Mouse (Mus musculus) CD4-positive, CD25-positive, alpha-beta regulatory T cell, adult 2 months (primary cell): ENCODE measurements around the gene Sult1a1.
A peak's percentile ranks its signal among the peaks of the same experiment; 100 is the strongest.

ENCODE experiments used
- DNase-seq: peaks from one replicate; pipeline ENCODE4 v3.0.0-alpha.2; 2012; ENCODE audit warnings: low read depth, low spot score

Sult1a1 gene

DNA sequence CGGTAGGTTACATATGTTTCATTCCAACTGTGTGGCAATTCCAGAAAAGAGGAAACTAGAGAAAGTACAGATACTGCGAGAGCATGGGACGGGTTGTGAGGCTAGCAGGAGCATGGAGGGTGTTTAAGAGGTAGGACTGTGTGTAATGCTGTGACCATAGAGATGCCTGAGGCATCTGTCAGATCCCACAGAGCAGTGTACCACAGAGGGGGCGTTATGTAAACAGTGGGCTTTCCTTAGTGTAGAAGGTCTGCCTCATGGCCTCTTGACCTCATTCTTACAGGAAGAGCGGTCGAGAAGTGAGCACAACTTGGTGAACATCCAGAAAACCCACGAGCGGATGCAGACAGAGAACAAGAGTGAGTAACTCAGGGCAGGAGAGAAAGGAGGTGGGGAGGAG is 12.6 kb downstream of the Sult1a1 start:
- DNase-seq, result no peak

DNA sequence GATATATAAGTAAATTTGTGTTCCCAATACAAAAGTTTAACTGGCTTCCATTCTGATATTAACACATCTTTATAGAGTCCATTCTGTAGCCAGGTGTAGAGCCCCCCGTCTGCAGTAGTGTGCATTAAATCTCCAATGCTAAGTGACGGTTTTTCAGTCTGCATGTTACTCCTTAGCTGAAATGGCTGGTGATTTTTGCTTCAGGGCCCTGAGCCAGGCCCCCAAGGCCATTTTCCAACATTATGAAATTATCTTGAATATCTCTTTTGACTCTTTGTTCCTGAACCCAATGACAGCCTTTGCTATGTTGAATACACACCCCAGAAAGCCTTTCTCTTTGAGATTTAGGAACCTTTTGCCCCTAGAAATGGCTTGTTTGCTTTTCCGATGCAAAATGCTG is 16.5 kb downstream of the Sult1a1 start:
- no peak for DNase-seq

DNA sequence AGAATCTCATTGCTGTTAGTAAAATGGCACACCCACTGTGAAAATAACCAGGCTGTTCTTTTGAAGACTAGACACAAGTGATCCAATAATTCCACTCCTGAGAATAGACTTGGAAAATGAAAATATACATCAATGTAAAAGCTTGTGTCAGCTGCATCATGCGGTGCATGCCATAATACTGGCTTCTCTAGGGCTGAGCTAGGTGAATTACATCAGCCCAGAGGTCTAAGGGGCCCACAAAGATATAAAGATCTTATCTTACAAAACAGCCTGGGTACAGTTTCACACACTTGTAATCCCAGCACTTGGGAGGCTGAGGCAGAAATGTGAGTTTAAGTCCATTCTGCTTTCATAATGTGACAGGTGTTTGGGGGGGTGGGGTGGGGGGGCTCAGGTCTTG is 18.7 kb downstream of the Sult1a1 start:
- DNase-seq, result no peak

DNA sequence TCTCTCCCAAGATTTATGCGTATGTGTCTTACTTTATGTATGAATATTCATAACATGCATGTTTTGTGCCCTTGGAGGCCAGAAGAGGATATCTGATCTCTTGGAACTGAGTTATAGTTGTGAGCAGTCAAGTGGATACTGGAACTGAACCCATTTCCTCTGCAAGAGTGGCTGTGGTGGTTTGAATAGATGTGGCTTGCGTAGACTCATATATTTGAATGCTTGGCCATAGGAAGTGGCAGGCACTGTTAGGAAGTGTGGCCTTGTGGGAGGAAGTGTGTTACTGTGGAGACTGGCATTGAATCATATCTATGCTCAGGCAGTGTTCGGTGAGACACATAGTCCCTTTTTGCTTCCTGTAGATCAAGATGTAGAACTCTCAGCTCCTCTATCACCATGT is 20.5 kb downstream of the Sult1a1 start:
- DNase-seq, result peak; percentile 61

DNA sequence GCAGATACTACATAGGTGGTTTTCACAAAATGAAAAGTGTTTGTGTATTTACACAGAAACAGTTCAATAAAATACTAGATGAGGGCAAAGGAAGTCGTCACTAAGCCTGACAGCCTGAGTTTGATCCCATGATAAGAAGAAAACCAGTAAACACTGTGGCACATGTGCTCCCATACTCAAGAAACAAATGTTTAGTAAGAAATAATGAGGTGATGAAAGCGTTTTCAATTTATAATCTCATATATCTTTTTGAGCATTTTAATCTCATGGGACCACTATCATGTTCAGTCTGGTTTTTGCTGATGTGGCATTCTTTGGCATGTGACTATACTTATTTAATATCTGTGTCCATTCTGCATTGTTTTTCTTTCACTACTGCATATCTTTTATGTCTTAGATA is 22.2 kb downstream of the Sult1a1 start:
- DNase-seq, result peak; percentile 34

DNA sequence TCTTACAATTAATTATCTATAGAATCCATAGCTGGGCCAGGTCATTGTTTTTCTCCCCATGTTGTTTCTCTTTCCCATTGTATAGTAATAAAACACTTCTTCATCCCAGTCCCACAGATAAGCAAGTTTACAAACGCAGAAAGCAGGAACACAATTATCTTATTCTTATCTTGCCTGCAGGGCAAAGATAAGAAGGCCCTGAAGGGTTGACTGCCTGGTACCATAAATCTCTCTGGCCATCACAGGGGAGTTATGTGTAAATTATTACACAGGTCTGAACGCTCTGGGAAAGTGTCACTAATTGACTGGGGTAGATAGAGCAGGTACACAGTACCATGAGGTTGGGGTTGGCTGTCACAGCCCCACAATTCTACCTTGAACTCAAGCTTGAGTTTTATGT is 25.4 kb downstream of the Sult1a1 start:
- no peak for DNase-seq

DNA sequence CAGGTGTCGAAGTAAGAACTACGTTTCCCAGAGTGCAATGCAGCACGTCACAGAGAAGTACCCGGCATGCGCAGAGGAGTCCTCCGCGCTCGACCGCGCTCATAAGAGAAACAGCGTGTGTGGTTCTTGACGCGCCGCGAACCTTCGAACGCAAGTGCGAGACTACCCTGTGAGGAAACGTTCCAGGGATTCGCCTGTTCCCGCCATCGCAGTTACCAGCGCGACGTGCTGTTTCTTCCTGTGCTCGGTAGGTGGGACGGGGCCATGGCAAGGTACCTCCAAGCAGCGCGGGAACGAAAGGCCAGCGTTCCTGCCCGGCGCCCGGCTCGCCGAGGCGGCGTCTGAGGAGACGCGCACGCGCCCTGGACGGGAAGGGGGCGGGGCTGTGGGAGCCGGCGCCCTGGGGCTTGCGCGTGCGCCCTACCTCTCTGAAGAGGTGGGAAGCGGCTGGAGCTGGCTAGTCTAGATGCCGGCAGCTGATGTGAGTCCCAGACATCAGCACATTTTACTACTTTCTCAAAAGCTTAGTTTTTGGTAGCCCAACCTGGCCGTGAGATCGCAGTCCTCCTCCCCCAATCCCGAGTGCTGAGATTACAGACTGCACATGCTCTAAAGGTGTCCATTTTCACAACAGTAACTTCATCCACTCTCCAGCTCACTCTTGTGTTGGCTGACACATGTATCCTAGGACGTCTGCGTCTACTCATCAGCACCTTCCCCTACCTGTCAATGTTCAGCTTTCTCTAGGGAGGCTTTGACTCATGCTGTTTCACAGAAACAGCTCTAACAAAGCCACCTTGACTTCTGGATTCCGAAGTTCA is 26.8 kb downstream of the Sult1a1 start, which contains the start of gene Sgf29:
Gene Sgf29, plus strand, starts transcription at position 79 of the 821 bp plus-strand sequence.
- DNase-seq, result peak; percentile 96

DNA sequence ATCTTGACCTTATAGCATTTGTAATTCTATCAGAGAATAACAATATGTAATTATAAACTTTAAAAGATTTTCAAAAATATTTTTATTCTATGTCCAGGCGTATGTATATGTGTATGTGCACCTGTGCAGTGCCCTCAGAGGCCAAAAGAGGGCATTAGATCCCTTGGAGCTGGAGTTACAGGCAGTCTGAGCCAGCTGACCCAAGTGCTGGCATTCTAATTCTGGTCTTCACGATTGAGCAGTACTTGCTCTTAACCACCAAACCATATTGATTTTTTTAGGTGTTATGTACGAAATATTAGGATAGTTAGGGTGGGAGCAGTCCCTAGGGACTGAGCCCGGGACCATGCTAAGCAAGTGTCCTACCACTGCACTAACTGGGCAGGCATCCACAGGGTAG is 27.7 kb downstream of the Sult1a1 start:
- DNase-seq, result peak; percentile 40

DNA sequence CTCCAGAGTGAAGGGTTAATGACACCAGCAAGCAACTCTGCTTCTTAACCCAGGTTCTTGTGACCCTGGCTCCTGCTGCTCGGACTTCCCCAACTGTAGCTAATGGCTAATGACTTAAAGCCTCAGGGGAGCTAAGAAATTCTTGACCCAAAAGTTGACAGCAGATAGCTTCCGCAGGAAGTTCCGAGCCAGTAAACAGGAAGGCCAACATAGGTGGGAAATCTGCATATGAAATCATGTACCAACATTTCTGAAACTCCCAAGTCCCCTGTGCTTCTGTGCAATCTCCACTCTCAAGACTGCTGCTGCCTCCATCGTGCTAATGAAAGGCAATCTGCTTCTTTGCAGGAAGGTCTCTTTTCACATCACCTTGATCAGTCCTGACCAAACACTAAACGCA is 30.5 kb downstream of the Sult1a1 start:
- no peak for DNase-seq

DNA sequence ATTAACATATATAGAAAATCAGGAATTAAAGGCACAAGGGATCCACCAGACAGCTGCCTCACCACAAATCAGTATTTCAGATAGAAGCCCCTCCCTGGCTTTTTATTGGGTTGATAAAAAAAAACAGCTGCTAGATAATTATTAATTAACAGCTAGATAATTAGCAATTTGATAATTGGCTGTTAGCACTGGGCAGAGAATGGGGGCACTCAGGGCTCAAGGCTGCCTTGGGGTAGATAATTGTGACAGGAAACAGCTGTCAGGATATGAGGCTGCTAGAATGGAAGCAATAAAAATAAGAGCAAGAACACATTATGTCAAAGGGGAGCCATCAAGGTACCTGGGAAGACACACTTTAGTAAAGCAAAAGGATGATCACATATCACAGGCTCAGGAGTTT is 31.3 kb downstream of the Sult1a1 start:
- DNase-seq, result no peak

DNA sequence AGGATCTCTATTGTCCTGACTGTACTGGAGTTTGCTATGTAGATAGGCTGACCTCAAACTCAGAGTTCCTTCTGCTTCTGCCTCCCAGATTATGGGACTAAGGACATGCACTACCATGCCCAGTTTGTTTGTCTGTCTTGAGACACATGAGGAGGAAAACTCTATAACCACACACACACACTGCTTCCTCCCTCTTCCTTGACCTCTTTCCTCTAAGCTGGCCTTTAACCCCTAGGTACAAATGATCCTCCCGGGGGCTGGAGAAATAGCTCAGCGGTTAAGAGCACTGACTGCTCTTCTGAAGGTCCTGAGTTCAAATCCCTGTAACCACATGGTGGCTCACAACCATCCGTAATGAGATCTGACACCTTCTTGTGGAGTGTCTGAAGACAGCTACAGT is 31.9 kb downstream of the Sult1a1 start:
- DNase-seq, result no peak

DNA sequence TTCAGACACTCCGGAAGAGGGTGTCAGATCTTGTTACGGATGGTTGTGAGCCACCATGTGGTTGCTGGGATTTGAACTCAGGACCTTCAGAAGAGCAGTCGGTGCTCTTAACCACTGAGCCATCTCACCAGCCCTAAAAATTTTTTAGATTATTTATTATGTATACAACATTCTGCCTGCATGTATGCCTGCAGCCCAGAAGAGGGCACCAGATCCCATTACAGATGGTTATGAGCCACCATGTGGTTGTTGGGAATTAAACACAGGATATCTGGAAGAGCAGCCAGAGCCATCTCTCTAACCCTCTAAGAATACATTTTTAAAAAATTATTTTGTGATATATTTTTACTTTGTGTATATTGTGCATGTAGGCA is 33.0 kb downstream of the Sult1a1 start:
- peak; percentile 68 for DNase-seq

DNA sequence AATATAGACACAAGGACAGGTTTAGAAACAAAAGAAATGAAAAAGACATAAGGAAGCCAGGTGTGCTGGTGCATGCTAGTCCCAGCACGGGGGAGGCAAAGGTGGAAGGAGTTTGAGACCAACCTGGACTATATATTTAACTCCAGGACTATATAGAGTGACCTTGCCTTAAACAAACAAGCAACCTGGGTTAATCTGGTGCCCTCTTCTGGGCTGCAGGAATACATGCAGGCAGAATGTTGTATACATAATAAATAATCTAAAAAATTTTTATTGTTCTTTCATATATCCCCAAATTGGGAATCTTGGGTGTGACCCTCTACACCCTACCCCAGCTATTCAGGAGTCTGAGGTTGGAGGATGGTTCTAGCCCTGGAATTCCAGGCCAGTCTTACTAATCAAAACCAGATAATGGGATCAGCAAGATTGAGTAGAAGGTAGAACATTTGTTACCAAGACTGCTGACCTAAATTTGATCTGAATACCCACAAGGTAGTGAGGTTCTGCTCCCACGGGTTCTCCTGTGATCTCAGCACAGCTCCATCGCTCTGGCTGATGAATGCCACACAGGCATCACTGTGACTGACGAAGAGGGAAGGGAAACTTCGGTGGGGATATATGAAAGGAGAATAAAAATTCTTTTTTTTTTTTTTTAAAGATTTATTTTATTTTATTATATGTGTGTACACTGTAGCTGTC is 33.5 kb downstream of the Sult1a1 start:
- DNase-seq, result peak; percentile 31

DNA sequence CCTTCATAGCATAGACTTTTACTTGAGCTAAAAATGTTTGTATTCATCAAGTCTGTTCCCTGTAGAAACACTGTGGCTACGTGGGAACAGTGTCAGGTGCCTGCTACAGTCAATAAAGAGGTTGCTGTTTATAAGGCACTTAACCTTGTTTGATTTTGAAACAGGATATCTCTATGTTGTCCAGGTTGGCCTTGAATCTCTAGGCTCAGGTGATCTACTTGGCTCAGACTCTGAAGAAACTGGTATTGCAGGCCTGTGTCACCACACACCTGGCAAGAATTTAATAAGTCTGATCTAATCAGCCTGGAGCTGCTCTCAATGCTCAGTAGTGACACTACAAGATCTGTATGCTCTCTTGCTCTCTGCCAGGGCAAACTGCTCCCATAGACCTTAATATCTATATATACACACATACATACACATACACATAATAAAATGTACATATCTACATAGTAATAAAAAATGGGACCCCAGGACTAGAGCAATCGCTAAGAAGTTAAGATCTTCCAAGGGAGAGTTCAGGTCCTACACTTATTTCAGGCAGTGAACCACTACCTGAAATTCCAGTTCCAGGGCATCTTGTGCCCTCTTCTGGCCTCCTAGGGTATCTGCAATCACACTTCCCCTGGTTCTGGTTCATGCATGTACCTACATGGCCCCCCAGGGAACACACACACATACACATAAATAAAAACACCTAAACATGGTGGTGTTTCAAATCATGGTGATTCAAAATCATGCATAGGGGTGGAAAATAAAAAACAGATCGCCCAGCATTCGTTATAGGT is 39.3 kb downstream of the Sult1a1 start:
- peak; percentile 77 for DNase-seq

DNA sequence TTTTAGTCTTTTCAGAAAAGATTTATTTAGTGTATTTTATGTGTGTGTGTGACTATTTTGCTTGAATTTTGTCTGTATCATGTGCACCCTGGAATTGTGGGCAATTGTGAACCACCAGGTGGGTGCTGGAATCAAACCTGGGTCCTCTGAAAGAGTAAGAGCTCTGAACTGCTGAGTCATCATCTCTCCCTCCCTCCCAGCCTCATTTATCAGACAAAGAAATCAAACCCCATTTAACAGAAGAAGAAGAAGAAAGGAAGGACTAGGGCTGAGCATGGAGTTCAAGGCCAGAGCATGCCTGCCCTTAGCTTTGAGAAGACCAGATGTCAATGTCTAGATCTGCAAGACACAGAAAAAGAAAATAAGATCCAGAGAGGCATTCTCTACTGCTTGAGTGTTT is 40.9 kb downstream of the Sult1a1 start:
- DNase-seq, result no peak

DNA sequence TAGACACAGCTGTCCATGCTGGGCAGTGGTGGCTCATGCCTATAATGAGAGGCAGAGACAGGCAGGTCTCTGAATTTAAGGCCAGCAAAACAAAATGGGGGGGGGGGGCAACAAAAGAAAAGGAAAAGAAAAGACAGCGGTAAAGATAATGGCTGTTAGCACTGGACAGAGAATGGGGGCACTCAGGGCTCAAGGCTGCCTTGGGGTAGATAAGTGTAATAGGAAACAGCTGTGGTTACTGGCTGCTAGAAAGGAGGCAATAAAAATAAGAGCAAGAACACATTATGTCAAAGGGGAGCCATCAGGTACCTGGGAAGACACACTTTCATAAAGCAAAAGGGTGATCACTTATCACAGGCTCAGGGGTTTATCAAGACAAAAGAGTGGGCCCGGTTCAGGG is 43.8 kb downstream of the Sult1a1 start:
- no peak for DNase-seq

DNA sequence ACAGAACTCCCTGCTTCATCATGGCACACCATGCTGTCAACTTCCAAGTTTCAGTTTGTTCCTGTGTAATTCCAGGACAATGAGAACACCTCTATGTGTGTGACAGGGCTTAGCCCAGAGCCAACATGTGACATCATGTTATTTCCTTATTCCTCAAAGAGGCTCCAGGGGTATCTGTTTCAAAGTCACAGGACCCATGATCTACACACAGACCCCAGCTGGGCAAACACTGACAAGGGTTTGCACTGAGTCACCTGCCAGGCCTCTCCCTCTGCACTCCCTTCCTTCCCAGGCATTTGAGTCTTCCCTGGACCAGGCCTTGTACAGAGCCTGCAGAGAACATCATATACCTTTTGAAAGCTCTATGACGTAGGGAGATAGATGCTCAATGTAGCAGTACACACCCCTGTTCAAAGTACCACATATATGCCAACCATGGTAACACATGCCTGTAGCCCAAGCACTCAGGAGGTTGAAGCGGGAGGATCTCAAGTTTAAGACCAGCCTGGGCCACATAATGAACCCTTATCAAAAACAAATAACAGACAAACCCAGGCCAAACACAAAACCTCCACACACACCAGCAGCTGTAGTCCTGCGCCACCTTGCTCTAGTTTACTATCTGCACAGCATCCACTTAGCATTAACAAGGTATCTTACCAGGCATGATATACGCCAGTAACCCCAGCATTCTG is 45.3 kb downstream of the Sult1a1 start, which contains the start of gene Nupr1:
Gene Nupr1, minus strand, starts transcription at position 38 of the 695 bp plus-strand sequence.
- no peak for DNase-seq

DNA sequence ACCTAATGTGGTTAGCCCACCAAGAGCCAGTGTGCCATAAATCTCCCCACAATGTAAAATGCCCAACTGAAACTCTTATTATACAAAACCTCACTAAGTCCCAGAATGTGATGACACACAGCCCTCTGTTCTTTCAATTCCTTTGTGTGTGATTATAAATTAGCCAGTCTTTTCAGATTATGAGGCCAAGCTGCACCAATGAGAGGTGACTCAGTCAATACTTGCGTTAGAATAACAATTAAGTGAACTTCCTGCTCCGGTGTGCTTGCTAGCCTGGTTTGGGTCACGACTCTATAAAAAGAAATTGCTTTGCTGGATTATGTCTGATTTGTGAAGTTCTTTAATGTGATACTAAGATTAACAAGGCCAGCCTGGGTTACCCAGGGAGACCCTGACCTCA is 46.3 kb downstream of the Sult1a1 start:
- no peak for DNase-seq

DNA sequence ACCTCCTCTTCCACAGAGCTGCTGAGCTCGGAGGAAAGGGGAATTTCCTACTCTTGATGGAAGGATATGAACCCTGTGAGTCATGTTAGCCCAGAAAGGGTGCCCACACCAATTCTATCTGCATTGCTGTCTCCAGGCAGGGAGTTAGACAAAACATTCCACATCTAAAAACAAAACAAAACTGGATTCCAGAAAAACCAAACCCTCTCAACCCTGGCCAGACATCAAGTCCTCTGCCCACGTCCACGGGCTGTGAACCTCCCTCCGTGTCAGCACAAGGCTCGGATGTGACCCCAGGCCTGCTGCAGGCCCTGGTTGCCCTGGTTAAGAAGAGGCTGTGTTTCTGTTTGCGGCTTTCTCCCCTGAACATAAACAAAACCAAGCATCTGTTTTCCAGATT is 48.1 kb downstream of the Sult1a1 start:
- DNase-seq, result no peak

DNA sequence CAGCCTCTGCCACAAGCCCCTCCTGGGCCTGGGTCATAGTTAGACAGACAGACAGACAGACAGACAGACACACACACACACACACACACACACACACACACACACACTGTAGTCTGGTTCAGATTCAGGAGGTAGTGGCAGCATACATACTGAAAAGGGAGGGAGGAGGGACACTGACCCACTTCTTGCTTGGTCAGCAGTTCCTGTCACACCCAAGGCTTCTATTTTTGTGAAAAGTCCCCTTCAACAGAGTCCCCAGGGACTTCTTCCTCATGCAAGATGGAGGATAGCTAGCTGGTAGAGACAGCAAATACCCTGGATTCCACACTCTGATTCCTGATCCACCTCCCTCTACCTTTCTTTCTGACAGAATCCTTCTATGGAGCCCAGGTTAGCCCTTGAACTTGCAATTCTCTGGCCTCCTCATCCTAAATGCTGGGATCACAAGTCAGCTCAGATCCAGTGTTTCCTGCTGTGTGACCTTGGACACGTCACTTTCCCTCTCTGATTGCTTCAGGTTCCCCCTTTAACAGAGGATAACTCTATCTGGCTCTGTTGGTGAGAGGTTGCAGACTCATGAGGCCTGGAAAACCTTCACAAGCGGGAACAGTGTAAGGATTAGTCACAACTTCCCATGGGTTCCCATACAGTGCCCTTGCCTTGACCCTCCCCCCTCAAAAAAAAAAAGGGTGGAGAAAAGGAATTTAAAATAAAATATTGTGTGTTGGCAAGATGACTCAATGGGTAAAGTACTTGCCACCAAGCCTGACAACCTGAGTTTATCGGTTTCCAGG is 50.2 kb downstream of the Sult1a1 start:
- DNase-seq, result no peak

DNA sequence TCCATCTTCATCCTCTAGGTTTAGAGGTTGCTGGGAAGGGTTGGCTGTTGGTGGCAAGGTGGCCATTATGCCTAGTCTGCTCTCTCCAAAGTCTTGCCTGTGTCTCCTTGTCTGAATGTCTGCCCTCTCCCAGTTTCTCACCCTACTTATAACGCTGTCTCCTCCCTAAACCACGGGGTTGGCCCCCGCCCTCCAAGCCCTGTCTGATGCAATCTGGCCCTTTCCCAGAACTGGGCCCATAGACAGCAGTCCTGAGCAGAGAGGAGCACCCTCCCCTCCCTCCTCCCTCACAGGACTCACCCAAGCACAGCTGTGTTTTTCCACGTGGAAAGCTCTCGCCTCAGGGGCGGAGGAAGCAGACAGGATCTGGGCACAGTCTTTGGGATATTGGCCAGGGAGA is 50.9 kb downstream of the Sult1a1 start:
- no peak for DNase-seq
